Mouse (Mus musculus) CH12.LX (cell line): Measurements from ENCODE around the gene Smarcal1. TPM values are rescaled to one million over a fixed set of nuclear protein-coding genes. Genes with fewer than 3 reads are reported as not detected.

Experiments used
- DNase-seq: peaks from one replicate; pipeline ENCODE4 v3.0.0-alpha.2; 2013; ENCODE audit errors: extremely low read depth
- H3K27ac ChIP-seq: 2 replicates; pipeline ENCODE4 v1.5.1; 2012; ENCODE audit warnings: low read depth, mild to moderate bottlenecking, control low read depth, moderate library complexity; ENCODE audit not compliant: insufficient read depth
- H3K27me3 ChIP-seq: replicated peaks from 2 replicates; pipeline ENCODE3; 2012; ENCODE audit warnings: inconsistent platforms
- H3K36me3 ChIP-seq, 2 experiments: replicated peaks in 1 of 2; 2 replicates each; pipeline versions ENCODE3 to v1.6.1; 2012; ENCODE audit warnings: inconsistent platforms in 1 of 2, low read length in 1 of 2, mild to moderate bottlenecking in 1 of 2, mixed read lengths in 1 of 2, moderate library complexity in 1 of 2; ENCODE audit not compliant: control insufficient read depth in 1 of 2, insufficient read depth in 1 of 2
- H3K4me1 ChIP-seq, 2 experiments: 2 replicates each; pipeline ENCODE4 v1.6.1; 2012; ENCODE audit warnings: inconsistent platforms in 1 of 2, moderate library complexity in 1 of 2; ENCODE audit not compliant: insufficient read depth in 2 of 2, control insufficient read depth in 1 of 2
- H3K4me2 ChIP-seq: 2 replicates; pipeline ENCODE4 v1.6.1; 2012; ENCODE audit warnings: low read depth, mild to moderate bottlenecking, control low read depth; ENCODE audit not compliant: poor library complexity, insufficient read depth, severe bottlenecking
- H3K4me3 ChIP-seq, 3 experiments: fragments of 150-350 bp in 1 of 3; sonication (generic) in 1 of 3; replicated peaks in 1 of 3; 2 replicates each; pipeline versions ENCODE3 to v1.5.1; 2011 to 2012; ENCODE audit warnings: low read depth in 2 of 3, low read length in 2 of 3, mild to moderate bottlenecking in 2 of 3, moderate library complexity in 2 of 3, control low read depth in 1 of 3, improper control_type of control experiment in 1 of 3, inconsistent platforms in 1 of 3, mixed read lengths in 1 of 3; ENCODE audit not compliant: poor library complexity in 1 of 3
- H3K79me2 ChIP-seq: replicated peaks from 2 replicates; pipeline ENCODE4 v1.6.1; 2012; ENCODE audit warnings: mild to moderate bottlenecking, moderate library complexity; ENCODE audit not compliant: control insufficient read depth, poor library complexity, insufficient read depth, severe bottlenecking; ENCODE audit errors: extremely low read depth
- H3K9ac ChIP-seq: 2 replicates; pipeline ENCODE4 v1.6.1; 2012; ENCODE audit warnings: low read depth, mild to moderate bottlenecking, control low read depth, moderate library complexity; ENCODE audit not compliant: insufficient read depth
- H3K9me3 ChIP-seq: replicated peaks from 2 replicates; pipeline ENCODE3; 2012; ENCODE audit warnings: low read length, inconsistent platforms, mixed read lengths
- CHD1 ChIP-seq: IDR thresholded peaks from 2 replicates; pipeline ENCODE4 v1.6.1; 2012; ENCODE audit warnings: low read depth, low read length, improper control_type of control experiment, inconsistent platforms
- CHD2 ChIP-seq: IDR thresholded peaks from 2 replicates; pipeline ENCODE4 v1.6.1; 2011; ENCODE audit warnings: low read length, improper control_type of control experiment
- CTCF ChIP-seq, 2 experiments: IDR thresholded peaks in 1 of 2; conservative IDR thresholded peaks in 1 of 2; 2 replicates each; pipeline ENCODE4 v1.5.1; 2011 to 2012; ENCODE audit warnings: low read depth in 2 of 2, low read length in 2 of 2, improper control_type of control experiment in 1 of 2, inconsistent platforms in 1 of 2, mild to moderate bottlenecking in 1 of 2, moderate library complexity in 1 of 2
- ELF1 ChIP-seq: IDR thresholded peaks from 2 replicates; pipeline ENCODE4 v1.6.1; 2014; ENCODE audit warnings: low read depth, mild to moderate bottlenecking, inconsistent platforms, low read length, improper control_type of control experiment
- EP300 ChIP-seq: IDR thresholded peaks from 2 replicates; pipeline ENCODE4 v1.6.1; 2011; ENCODE audit warnings: low read length, improper control_type of control experiment
- GABPA ChIP-seq: IDR thresholded peaks from 2 replicates; pipeline ENCODE4 v1.6.1; 2012; ENCODE audit warnings: low read depth, low read length, improper control_type of control experiment, inconsistent platforms; ENCODE audit not compliant: insufficient replicate concordance
- JUND ChIP-seq: conservative IDR thresholded peaks from 2 replicates; pipeline ENCODE4 v1.6.1; 2011; ENCODE audit warnings: low read depth, low read length, improper control_type of control experiment
- MAX ChIP-seq: IDR thresholded peaks from 2 replicates; pipeline ENCODE4 v1.6.1; 2011; ENCODE audit warnings: low read length, improper control_type of control experiment
- MXI1 ChIP-seq: IDR thresholded peaks from 2 replicates; pipeline ENCODE4 v1.6.1; 2011; ENCODE audit warnings: mild to moderate bottlenecking, low read depth, low read length, improper control_type of control experiment
- MYC ChIP-seq: IDR thresholded peaks from 2 replicates; pipeline ENCODE4 v1.6.1; 2011; ENCODE audit warnings: low read depth, mild to moderate bottlenecking, improper control_type of control experiment, low read length
- POLR2A ChIP-seq: IDR thresholded peaks from 2 replicates; pipeline ENCODE4 v1.6.1; 2011; ENCODE audit warnings: low read depth, mild to moderate bottlenecking, improper control_type of control experiment, low read length
- POLR2AphosphoS2 ChIP-seq: IDR thresholded peaks from 2 replicates; pipeline ENCODE4 v1.6.1; 2011; ENCODE audit warnings: low read depth, low read length, improper control_type of control experiment
- RCOR1 ChIP-seq: conservative IDR thresholded peaks from 2 replicates; pipeline ENCODE4 v1.6.1; 2012; ENCODE audit warnings: low read depth, mild to moderate bottlenecking, inconsistent platforms, low read length, improper control_type of control experiment
- TCF12 ChIP-seq: IDR thresholded peaks from 2 replicates; pipeline ENCODE4 v1.6.1; 2014; ENCODE audit warnings: low read depth, mild to moderate bottlenecking, inconsistent platforms, low read length, improper control_type of control experiment
- USF1 ChIP-seq: IDR thresholded peaks from 2 replicates; pipeline ENCODE4 v1.6.1; 2014; ENCODE audit warnings: low read depth, mild to moderate bottlenecking, inconsistent platforms, low read length, improper control_type of control experiment
- ZKSCAN1 ChIP-seq: IDR thresholded peaks from 2 replicates; pipeline ENCODE4 v1.6.1; 2012; ENCODE audit warnings: low read depth, inconsistent platforms, low read length, improper control_type of control experiment, borderline replicate concordance
- ZMIZ1 ChIP-seq: IDR thresholded peaks from 2 replicates; pipeline ENCODE4 v1.6.1; 2012; ENCODE audit warnings: low read depth, mild to moderate bottlenecking, inconsistent platforms, low read length, improper control_type of control experiment
- dilution Hi-C: fragments of 300-500 bp; cut with MboI; formaldehyde crosslinking; loops from 2 replicates; pipeline ENCODE4 v1.14.3; 2020; ENCODE audit warnings: low sequenced_read_pairs; ENCODE audit not compliant: extremely low pct_unique_long_range_greater_than_20kb, extremely low pct_ligation_motif_present
- in situ Hi-C: fragments of 300-500 bp; cut with MboI; formaldehyde crosslinking; loops from 3 replicates; pipeline ENCODE4 v1.14.3; 2019; ENCODE audit warnings: low sequenced_read_pairs, low pct_ligation_motif_present, low pct_unique_long_range_greater_than_20kb, mixed read lengths
- polyA plus RNA-seq: library from polyadenylated mRNA; unstranded; fragments of >175 nt; gene quantifications from 2 replicates; pipeline ENCODE4 v1.2.1, GENCODE M21; 2012; ENCODE audit warnings: low read depth; ENCODE audit not compliant: insufficient read length
- total RNA-seq, 2 experiments: library from RNA; depleted of rRNA; stranded (reverse); fragments of 300-350 nt in 1 of 2; fragments of >200 nt in 1 of 2; gene quantifications; 2 replicates each; pipeline ENCODE4 v1.2.3; 2012 to 2014

Gene Smarcal1
- total and polyA plus RNA-seq, 3 experiments = 25.2 to 54.2 (median 34.9) TPM

- Histone ChIP-seq H3K27me3 (no peaks in the 10 kb centered on the region), H3K4me2 (no peak overlapping the region), H3K9ac (no peak overlapping the region), H3K27ac (no peak overlapping the region), H3K4me1 (peaks cover 3 to 35% of the 10 kb centered on the region in 2 experiments; a peak in 3 of 4 replicates), H3K79me2 (no peaks in the 10 kb centered on the region), H3K9me3 (no peaks in the 10 kb centered on the region), H3K36me3 (no peaks in the 10 kb centered on the region), H3K4me3 (no peak overlapping the region)
- in situ Hi-C loops (no loop called here), dilution Hi-C loops (no loop called here)
- no peak for TF ChIP-seq ZMIZ1
- DNase-seq = no peak
Observed at GRCm38 (mm10) chr1:72568725-72569124, 14.3 kb upstream of the Smarcal1 start.

- Histone ChIP-seq H3K27ac (no peak overlapping the region), H3K27me3 (no peaks in the 10 kb centered on the region), H3K9ac (no peak overlapping the region), H3K4me1 (peaks cover 5 to 33% of the 10 kb centered on the region in 2 experiments)
- TF ChIP-seq CHD2 (no peak), POLR2A (no peak), GABPA (no peak), RCOR1 (no peak), MAX (no peak), MYC (no peak), POLR2AphosphoS2 (no peak), MXI1 (no peak), CHD1 (no peak), TCF12 (no peak), ELF1 (no peak), ZMIZ1 (no peak), EP300 (no peak), JUND (no peak), USF1 (no peak), CTCF (conservative IDR thresholded peaks at IDR 0.05 in 1 of 2, IDR thresholded peaks at IDR 0.05 in 1 of 2; ENCODE audit: low read depth in 2 of 2, low read length in 2 of 2) (no peak), ZKSCAN1 (no peak)
- TF ChIP-seq, all 38 proteins: peak for 0
- dilution Hi-C loops = no loop called here
- no peaks in the 10 kb centered on the region for H3K79me2 ChIP-seq
- in situ Hi-C loops = loop anchor here (10.0 kb wide), 1 partner anchor 129 kb away; no protein-coding TSS in a partner anchor
- no peak overlapping the region for H3K4me3 ChIP-seq
- H3K4me2 ChIP-seq = no peak overlapping the region
- H3K9me3 ChIP-seq = no peaks in the 10 kb centered on the region
- no peak for DNase-seq
- H3K36me3 ChIP-seq = no peaks in the 10 kb centered on the region
Observed at GRCm38 (mm10) chr1:72574047-72574446, 9.0 kb upstream of the Smarcal1 start.
